ENCODE assay signal across 10 mouse cellular contexts in the genomic region with DNA sequence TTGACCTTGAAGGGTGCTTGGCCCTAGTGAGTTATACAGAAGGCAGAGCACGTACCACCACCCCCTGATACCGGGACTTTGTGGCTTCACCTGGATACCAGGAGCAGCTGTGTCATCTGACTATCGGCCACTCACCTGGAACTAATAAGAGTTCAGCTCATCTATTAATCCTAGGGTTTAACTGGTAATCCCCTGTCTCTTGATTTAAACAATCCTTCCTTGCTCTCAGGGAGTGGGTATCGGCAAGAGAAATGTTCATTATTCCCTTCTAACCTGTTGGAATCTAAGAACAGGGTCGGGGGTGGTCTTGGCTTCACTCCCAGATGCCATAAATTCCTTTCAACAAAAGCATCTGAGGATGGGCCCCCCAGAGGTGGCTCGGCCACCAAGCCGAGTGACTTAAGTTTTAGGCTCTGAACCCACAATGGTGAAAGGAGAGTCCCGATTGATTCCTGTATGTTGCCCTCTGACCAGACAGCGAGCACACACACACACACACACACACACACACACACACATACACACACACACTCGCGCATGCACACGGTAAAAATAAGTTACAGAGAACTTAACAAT. TPM values are rescaled to one million over a fixed set of nuclear protein-coding genes. Genes with fewer than 3 reads are reported as not detected.
A peak's percentile ranks its signal among the peaks of the same experiment; 100 is the strongest.
DNase-seq lines count a peak whose midpoint lies in the region; ATAC-seq and TF ChIP-seq lines count a peak whose summit lies in the region.
"Had no signal": no experiment of that assay in that cellular context is flagged by ENCODE, and none has a peak within 500 bp of the region (broad histone marks: within the 10 kb centered on the region; RNA-seq: fewer than 3 reads in every experiment).

No protein-coding gene starts in this region.

- peak; percentile 18 for DNase-seq in kidney, postnatal 0 days (ENCODE audit: low spot score)
- DNase-seq in kidney, postnatal 10 days, result no peak
- DNase-seq in embryonic facial prominence, embryonic 11.5 days (ENCODE audit: low spot score), result peak; percentile 43
- no peak for DNase-seq in urinary bladder, adult 2 months (ENCODE audit: low spot score)
- no peak for DNase-seq in cerebellum, adult 8-10 months
- DNase-seq in layer of hippocampus, postnatal 36 days, result no peak

- no peak overlapping the region for H3ac ChIP-seq in myocyte (ENCODE audit: control insufficient read depth, insufficient read length)

- H3K79me2 ChIP-seq in myocyte (ENCODE audit: control insufficient read depth, insufficient read depth), result peaks cover 33% of the 10 kb centered on the region

- H3K9ac ChIP-seq in kidney, postnatal 0 days (ENCODE audit: low read depth, low read length), result no peak overlapping the region
- peak overlapping the region; percentile 50 for H3K9ac ChIP-seq in embryonic facial prominence, embryonic 11.5 days (replicated peaks; ENCODE audit: low read length)
- no peak overlapping the region; the same call in 1 of the 2 replicates for H3K9ac ChIP-seq in hindbrain, embryonic 16.5 days (ENCODE audit: low read depth, low read length)

- H3K4me1 ChIP-seq in kidney, postnatal 0 days (replicated peaks; ENCODE audit: insufficient read depth, low read length), result peaks cover 19% of the 10 kb centered on the region
- peaks cover 3% of the 10 kb centered on the region; the same call in 1 of the 2 replicates for H3K4me1 ChIP-seq in embryonic facial prominence, embryonic 11.5 days (ENCODE audit: control insufficient read depth, insufficient read depth, low read length)
- H3K4me1 ChIP-seq in hindbrain, embryonic 16.5 days (ENCODE audit: control insufficient read depth, insufficient read depth, low read depth, low read length), result peaks cover 28% of the 10 kb centered on the region

- peak overlapping the region; percentile 65 for H3K4me2 ChIP-seq in kidney, postnatal 0 days (ENCODE audit: low read length)
- H3K4me2 ChIP-seq in embryonic facial prominence, embryonic 11.5 days (ENCODE audit: low read depth, low read length), result peak overlapping the region; percentile 68
- peak overlapping the region; percentile 54 for H3K4me2 ChIP-seq in hindbrain, embryonic 16.5 days (ENCODE audit: low read length)
- H3K4me2 ChIP-seq in myocyte (ENCODE audit: low read depth), result peak overlapping the region; percentile 97

- no peak overlapping the region for H3K27ac ChIP-seq in kidney, postnatal 0 days
- no peak overlapping the region for H3K27ac ChIP-seq in embryonic facial prominence, embryonic 11.5 days (replicated peaks; ENCODE audit: low read depth, low read length)
- no peak overlapping the region for H3K27ac ChIP-seq in hindbrain, embryonic 16.5 days (ENCODE audit: low read depth, low read length)

- no peak for TF ChIP-seq POLR2A in myocyte (IDR thresholded peaks at IDR 0.05; ENCODE audit: insufficient read length, low read depth)

- H3K9me3 ChIP-seq in kidney, postnatal 0 days (replicated peaks; ENCODE audit: low read length), result no peaks in the 10 kb centered on the region
- H3K9me3 ChIP-seq in embryonic facial prominence, embryonic 11.5 days (replicated peaks; ENCODE audit: control insufficient read depth, low read length), result no peaks in the 10 kb centered on the region
- no peaks in the 10 kb centered on the region for H3K9me3 ChIP-seq in hindbrain, embryonic 16.5 days (ENCODE audit: control insufficient read depth, low read length)

- H3K4me3 ChIP-seq in kidney, postnatal 0 days (replicated peaks; ENCODE audit: low read depth, low read length), result peak overlapping the region; percentile 41; the same call in 1 of the 2 replicates
- peak overlapping the region; percentile 45 for H3K4me3 ChIP-seq in embryonic facial prominence, embryonic 11.5 days (ENCODE audit: low read depth, low read length)
- peak overlapping the region; percentile 37 for H3K4me3 ChIP-seq in hindbrain, embryonic 16.5 days (ENCODE audit: low read length)
- H3K4me3 ChIP-seq in myocyte, result peak overlapping the region; percentile 87

- H3K36me3 ChIP-seq in kidney, postnatal 0 days (ENCODE audit: insufficient read depth, low read length), result no peaks in the 10 kb centered on the region
- H3K36me3 ChIP-seq in embryonic facial prominence, embryonic 11.5 days (replicated peaks; ENCODE audit: control insufficient read depth, insufficient read depth, low read depth, low read length), result no peaks in the 10 kb centered on the region
- H3K36me3 ChIP-seq in hindbrain, embryonic 16.5 days (ENCODE audit: control insufficient read depth, insufficient read depth, low read length), result no peaks in the 10 kb centered on the region
- no peaks in the 10 kb centered on the region for H3K36me3 ChIP-seq in myocyte (ENCODE audit: control insufficient read depth, insufficient read depth)
- H3K36me3 ChIP-seq: G1E had no signal

- TF ChIP-seq CTCF in kidney, postnatal 0 days (IDR thresholded peaks at IDR 0.05; ENCODE audit: low read depth), result no peak

- WGBS in kidney, postnatal 0 days, result 9% methylated on average over 12 of the region's 12 CpGs
- WGBS in embryonic facial prominence, embryonic 11.5 days, result 7% methylated on average over 12 of the region's 12 CpGs
- 12% methylated on average over 12 of the region's 12 CpGs for WGBS in hindbrain, embryonic 16.5 days

- H3K27me3 ChIP-seq in kidney, postnatal 0 days (ENCODE audit: insufficient read depth, low read length), result no peaks in the 10 kb centered on the region
- no peaks in the 10 kb centered on the region for H3K27me3 ChIP-seq in embryonic facial prominence, embryonic 11.5 days (ENCODE audit: control insufficient read depth, insufficient read depth, low read length)
- no peaks in the 10 kb centered on the region for H3K27me3 ChIP-seq in hindbrain, embryonic 16.5 days (replicated peaks; ENCODE audit: control insufficient read depth, insufficient read depth, low read length)
- H3K27me3 ChIP-seq in myocyte (ENCODE audit: control insufficient read depth, insufficient read depth, insufficient read length), result no peaks in the 10 kb centered on the region

- no peak for ATAC-seq in kidney, postnatal 0 days (replicated peaks; ENCODE audit: low FRiP score, low read depth)
- no peak for ATAC-seq in embryonic facial prominence, embryonic 11.5 days (replicated peaks; ENCODE audit: insufficient number of reproducible peaks, low FRiP score, low TSS enrichment, low read depth)
- no peak for ATAC-seq in hindbrain, embryonic 16.5 days

TF ChIP-seq in myocyte, 11 proteins besides CTCF, POLR2A, EP300 and RAD21:
- TF ChIP-seq MYOD1 (IDR thresholded peaks at IDR 0.05; ENCODE audit: control insufficient read depth in 1 of 3, insufficient read length in 2 of 3, low read depth in 2 of 3), result no peak
- TF ChIP-seq USF1 (IDR thresholded peaks at IDR 0.05; ENCODE audit: low read depth), result no peak
- TF ChIP-seq CEBPB (IDR thresholded peaks at IDR 0.05; ENCODE audit: insufficient read depth, poor library complexity, severe bottlenecking), result no peak
TF ChIP-seq in myocyte: peak in this region for 0.

RNA-seq across cellular contexts. Expression of a gene that starts 0.8 kb away (rescaled TPM):
- polyA plus RNA-seq in kidney, postnatal 0 days (2015; fragmentation: Nextera tagmentation; extraction: Ambion mirVana), result 49.4 and 49.9 TPM in 2 replicates
- 44.9 and 46.9 TPM in 2 replicates for polyA plus RNA-seq in embryonic facial prominence, embryonic 11.5 days (2014; fragmentation: Nextera tagmentation; extraction: Ambion mirVana)
- polyA plus RNA-seq in hindbrain, embryonic 16.5 days (2015; fragmentation: Nextera tagmentation; extraction: Ambion mirVana), result 46.9 and 51.6 TPM in 2 replicates
- polyA plus RNA-seq in myocyte (2012; fragmentation: generic; extraction: Trizol), result 102 TPM
- 64.0 and 72.1 TPM in 2 replicates for polyA plus RNA-seq in urinary bladder, adult 2 months (2012; rRNA removed)
- total RNA-seq in layer of hippocampus, postnatal 36 days (2021), result 10 to 100 TPM; 17.7 to 18.9 TPM
- polyA plus RNA-seq: G1E had no signal

RNA-seq across cellular contexts. Expression of a gene that starts 49.4 kb away (rescaled TPM):
- polyA plus RNA-seq in kidney, postnatal 0 days (2015; fragmentation: Nextera tagmentation; extraction: Ambion mirVana), result 0.09 and 0.15 TPM in 2 replicates
- polyA plus RNA-seq in embryonic facial prominence, embryonic 11.5 days (2014; fragmentation: Nextera tagmentation; extraction: Ambion mirVana), result 0.11 and 0.14 TPM in 2 replicates
- 0.38 and 0.69 TPM in 2 replicates for polyA plus RNA-seq in hindbrain, embryonic 16.5 days (2015; fragmentation: Nextera tagmentation; extraction: Ambion mirVana)
- not detected for polyA plus RNA-seq in myocyte (2012; fragmentation: generic; extraction: Trizol)
- polyA plus RNA-seq in urinary bladder, adult 2 months (2012; rRNA removed), result 0.04 TPM in 1 of 2 replicates, not detected in the other
- total RNA-seq in layer of hippocampus, postnatal 36 days (2021), result 1 to 10 TPM; 1.2 TPM
- total RNA-seq: G1E had no signal
- polyA plus RNA-seq: G1E; large intestine, adult 2 months had no signal

Comparison
In these comparisons a context has a peak if more than half of its experiments do, and no peak if none do; other contexts are left out.
1. DNase-seq: peak in kidney, postnatal 0 days (single experiment) and embryonic facial prominence, embryonic 11.5 days (single experiment); none in kidney, postnatal 10 days (single experiment), urinary bladder, adult 2 months (single experiment), cerebellum, adult 8-10 months (single experiment) and layer of hippocampus, postnatal 36 days (0 of 2).
2. H3K4me3 ChIP-seq: peak in every context shown above with its lines; median percentile 87 in myocyte; 45 in embryonic facial prominence, embryonic 11.5 days; 41 in kidney, postnatal 0 days; 37 in hindbrain, embryonic 16.5 days.
3. Peak in every context shown above with its lines, with median percentiles within 50 percentile points of each other: H3K4me2 ChIP-seq.